Mouse (Mus musculus): ENCODE results near the gene Olfr1512. TPM values are rescaled to one million over a fixed set of nuclear protein-coding genes. Genes with fewer than 3 reads are reported as not detected.
"Not testable (repeated sequence)": the region's sequence is repeated elsewhere in the genome, so short reads cannot be mapped to it uniquely, and the experiment has no call there.

Olfr1512 gene
- not detected in 2 replicates for polyA plus RNA-seq (2015; fragmentation: Nextera tagmentation; extraction: Ambion mirVana)

DNA sequence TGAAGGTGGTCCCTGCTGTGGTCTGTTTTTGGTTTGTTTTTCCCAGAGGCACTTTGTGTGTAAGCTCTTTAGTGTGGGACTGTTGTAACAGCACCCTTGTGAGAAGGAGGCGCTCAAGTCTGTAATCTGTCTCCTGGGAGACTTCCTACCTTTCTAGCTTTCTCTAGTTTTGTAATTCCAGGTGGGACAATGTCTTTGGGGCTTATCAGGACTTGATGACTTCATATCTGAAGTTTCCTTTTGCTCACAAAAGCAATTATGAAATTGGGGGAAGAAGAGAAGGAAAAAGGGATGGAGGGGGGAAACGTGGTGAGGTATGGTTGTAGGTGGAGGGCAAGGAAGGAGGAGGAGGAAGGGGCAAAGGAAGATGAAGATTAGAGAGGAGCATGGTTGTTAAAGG lies at the start of gene Olfr1512:
Gene Olfr1512 (minus strand): TSS at position 101 of the 400 bp plus-strand sequence.
- Histone ChIP-seq H3K9ac (no peak within 1 kb of the TSS), H3K36me3 (ENCODE audit: poor library complexity, severe bottlenecking) (no peaks in the 10 kb centered on the region), H3K4me2 (no peak within 1 kb of the TSS), H3K9me3 (replicated peaks) (no peaks in the 10 kb centered on the region), H3K4me1 (no peaks in the 10 kb centered on the region), H3K4me3 (no peak within 1 kb of the TSS), H3K27me3 (no peaks in the 10 kb centered on the region), H3K27ac (no peak within 1 kb of the TSS)
- ATAC-seq: no peak
- 90% methylated on average over 2 of the region's 2 CpGs for WGBS

DNA sequence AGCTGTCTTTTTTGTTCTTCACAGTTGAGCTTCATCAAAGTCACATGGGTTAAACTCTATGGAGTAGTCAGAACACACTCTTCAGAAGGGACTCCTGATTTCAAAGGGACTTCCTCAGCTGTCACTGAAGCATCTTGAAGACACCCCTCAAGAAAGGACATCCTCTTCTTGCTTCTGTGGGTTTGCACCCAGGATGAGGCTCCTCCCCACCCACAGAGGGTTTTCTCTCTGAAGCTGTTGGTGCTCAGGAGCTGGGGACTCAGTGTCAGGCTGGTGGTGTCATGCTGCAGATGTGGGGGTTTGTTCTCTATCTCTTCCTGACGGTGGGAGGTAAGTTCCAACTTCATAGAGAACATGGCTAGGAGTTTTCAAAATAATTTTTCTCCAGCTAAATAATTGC lies 48.7 kb upstream of the Olfr1512 start:
- H3K4me2 ChIP-seq: no peak overlapping the region
- no peak overlapping the region for H3K4me3 ChIP-seq
- no peaks in the 10 kb centered on the region for H3K4me1 ChIP-seq
- no peaks in the 10 kb centered on the region for H3K9me3 ChIP-seq (replicated peaks)
- 100% methylated on average over 1 of the region's 1 CpGs for WGBS
- H3K36me3 ChIP-seq (ENCODE audit: poor library complexity, severe bottlenecking): no peaks in the 10 kb centered on the region
- no peaks in the 10 kb centered on the region for H3K27me3 ChIP-seq
- no peak for ATAC-seq
- no peak overlapping the region for H3K9ac ChIP-seq
- no peak overlapping the region for H3K27ac ChIP-seq

DNA sequence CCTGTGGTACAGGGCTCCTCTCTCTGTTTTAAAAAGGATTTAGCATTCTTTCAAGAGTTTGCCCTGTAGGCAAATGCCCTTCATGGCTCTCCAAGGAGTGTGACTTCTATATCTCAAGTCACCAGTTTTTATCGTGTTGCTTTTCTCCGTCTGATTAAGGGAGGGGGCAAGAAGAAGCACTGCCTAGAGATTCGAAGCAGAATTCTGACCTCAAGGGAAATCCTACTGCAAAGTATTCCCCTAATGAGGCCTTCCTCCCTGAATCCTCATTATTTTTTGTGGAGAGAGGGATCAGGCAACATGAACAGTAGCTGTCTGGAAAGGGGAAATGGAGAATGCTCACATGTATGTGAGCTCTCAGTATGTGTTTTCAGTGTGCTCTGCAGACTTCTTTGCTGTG lies 35.3 kb upstream of the Olfr1512 start, which contains the start of gene Olfr1510:
Gene Olfr1510 (minus strand): TSS at position 101 of the 400 bp plus-strand sequence.
- Histone ChIP-seq H3K9me3 (replicated peaks) (no peaks in the 10 kb centered on the region), H3K4me3 (no peak within 1 kb of the TSS), H3K4me1 (no peaks in the 10 kb centered on the region), H3K9ac (no peak within 1 kb of the TSS), H3K36me3 (ENCODE audit: poor library complexity, severe bottlenecking) (no peaks in the 10 kb centered on the region), H3K27ac (no peak within 1 kb of the TSS), H3K27me3 (no peaks in the 10 kb centered on the region), H3K4me2 (no peak within 1 kb of the TSS)
- ATAC-seq: no peak
- WGBS: 85% methylated on average over 3 of the region's 3 CpGs

DNA sequence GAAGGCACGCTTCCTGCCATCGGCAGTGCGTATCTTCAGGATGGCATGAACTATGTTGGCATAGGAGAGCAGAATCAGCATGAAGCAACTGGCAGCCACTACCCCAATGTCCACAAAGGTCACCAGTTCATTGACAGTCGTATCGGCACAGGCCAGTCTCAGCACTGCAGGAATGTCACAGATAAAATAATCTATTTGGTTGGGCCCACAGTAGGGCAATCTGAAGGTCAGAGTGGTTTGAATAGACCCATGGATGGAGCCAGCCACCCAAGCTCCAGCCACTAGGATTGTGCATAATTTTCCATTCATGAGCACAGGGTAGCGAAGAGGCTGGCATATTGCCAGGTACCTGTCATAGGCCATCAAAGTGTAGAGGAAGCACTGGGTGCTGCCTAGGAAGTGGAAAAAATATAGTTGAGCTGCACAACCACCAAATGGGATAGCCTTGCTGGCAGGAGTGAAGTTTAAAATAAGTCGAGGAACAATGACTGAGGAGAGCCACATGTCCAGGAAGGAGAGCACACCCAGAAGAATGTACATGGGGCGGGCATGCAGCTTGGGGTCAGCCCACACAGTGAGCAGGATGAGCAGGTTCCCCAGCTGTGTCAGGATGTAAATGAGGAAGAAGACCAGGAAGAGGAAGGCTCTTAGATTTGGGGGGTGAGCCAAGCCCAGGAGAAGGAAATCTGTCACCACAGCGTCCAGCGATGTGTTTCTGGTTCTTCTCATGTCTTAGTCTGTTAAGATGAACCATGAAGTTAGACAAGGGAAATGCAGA lies 31.4 kb upstream of the Olfr1512 start:
- ATAC-seq; H3K9me3 ChIP-seq (replicated peaks); H3K4me2 ChIP-seq; H3K4me1 ChIP-seq; H3K9ac ChIP-seq; H3K27ac ChIP-seq; H3K4me3 ChIP-seq; H3K36me3 ChIP-seq (ENCODE audit: poor library complexity, severe bottlenecking); H3K27me3 ChIP-seq: not testable (repeated sequence)
- 82% methylated on average over 8 of the region's 10 CpGs for WGBS

DNA sequence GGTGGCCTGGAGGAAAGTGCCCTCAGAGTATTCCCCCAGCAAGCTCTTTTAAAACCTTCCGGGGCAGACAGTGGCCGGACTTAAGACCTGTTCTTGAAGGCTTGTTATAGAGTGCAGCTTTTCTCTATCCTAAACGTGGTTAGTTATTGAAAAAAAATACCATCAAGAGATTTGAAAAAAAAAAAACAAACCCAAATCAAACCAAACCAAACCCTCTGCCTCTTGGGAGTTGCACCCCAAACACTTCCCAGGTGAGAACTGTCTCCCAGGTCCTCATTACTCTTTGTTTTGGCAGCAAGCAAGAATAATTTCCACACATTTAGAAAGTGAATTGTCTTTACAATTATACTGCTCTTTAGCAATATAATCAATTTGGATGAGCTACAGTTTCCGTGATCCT lies 18.3 kb upstream of the Olfr1512 start, which contains the start of gene Olfr1511:
Gene Olfr1511 (minus strand): TSS at position 101 of the 400 bp plus-strand sequence.
- no peak within 1 kb of the TSS for H3K4me2 ChIP-seq
- no peak within 1 kb of the TSS for H3K27ac ChIP-seq
- WGBS: 82% methylated on average over 4 of the region's 4 CpGs
- no peak within 1 kb of the TSS for H3K9ac ChIP-seq
- no peaks in the 10 kb centered on the region for H3K27me3 ChIP-seq
- no peak for ATAC-seq
- no peaks in the 10 kb centered on the region for H3K9me3 ChIP-seq (replicated peaks)
- H3K36me3 ChIP-seq (ENCODE audit: poor library complexity, severe bottlenecking): no peaks in the 10 kb centered on the region
- H3K4me3 ChIP-seq: no peak within 1 kb of the TSS
- no peaks in the 10 kb centered on the region for H3K4me1 ChIP-seq

DNA sequence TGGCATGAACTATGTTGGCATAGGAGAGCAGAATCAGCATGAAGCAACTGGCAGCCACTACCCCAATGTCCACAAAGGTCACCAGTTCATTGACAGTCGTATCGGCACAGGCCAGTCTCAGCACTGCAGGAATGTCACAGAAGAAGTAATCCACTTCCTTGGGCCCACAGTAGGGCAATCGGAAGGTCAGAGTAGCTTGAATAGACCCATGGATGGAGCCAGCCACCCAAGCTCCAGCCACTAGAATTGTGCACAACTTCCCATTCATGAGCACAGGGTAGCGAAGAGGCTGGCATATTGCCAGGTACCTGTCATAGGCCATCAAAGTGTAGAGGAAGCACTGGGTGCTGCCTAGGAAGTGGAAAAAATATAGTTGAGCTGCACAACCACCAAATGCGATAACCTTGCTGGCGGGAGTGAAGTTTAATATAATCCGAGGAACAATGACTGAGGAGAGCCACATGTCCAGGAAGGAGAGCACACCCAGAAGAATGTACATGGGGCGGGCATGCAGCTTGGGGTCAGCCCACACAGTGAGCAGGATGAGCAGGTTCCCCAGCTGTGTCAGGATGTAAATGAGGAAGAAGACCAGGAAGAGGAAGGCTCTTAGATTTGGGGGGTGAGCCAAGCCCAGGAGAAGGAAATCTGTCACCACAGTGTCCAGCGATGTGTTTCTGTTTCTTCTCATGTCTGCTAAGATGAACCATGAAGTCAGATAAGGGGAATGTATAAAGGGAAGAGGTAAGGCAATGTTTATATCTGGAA lies 11.3 kb upstream of the Olfr1512 start:
- H3K4me3 ChIP-seq; H3K9me3 ChIP-seq (replicated peaks); H3K36me3 ChIP-seq (ENCODE audit: poor library complexity, severe bottlenecking); H3K27me3 ChIP-seq; ATAC-seq; H3K4me2 ChIP-seq; H3K4me1 ChIP-seq; H3K27ac ChIP-seq; H3K9ac ChIP-seq: not testable (repeated sequence)
- WGBS: 89% methylated on average over 9 of the region's 9 CpGs

DNA sequence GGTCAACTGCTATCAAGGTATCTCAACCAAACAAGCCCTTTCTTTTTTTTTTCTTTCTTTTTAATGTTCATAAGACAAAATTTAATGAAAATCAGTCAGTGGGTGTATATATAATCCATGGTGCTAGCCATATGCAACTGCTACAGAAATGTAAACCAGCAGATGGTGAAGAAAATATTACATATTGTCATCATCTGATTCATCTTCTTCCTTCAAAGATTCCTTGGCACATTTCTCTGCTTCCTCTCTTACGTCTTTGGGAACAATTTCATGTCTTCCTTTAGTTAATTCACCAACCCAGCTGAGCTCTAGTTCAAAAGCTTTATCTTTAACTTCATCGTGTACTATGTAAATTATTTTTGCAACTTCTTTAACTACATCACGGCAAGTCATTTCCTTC lies 10.2 kb downstream of the Olfr1512 start:
- no peaks in the 10 kb centered on the region for H3K9me3 ChIP-seq (replicated peaks)
- H3K4me3 ChIP-seq: no peak overlapping the region
- H3K9ac ChIP-seq: no peak overlapping the region
- no peaks in the 10 kb centered on the region for H3K27me3 ChIP-seq
- no peaks in the 10 kb centered on the region for H3K4me1 ChIP-seq
- no peaks in the 10 kb centered on the region for H3K36me3 ChIP-seq (ENCODE audit: poor library complexity, severe bottlenecking)
- ATAC-seq: no peak
- H3K27ac ChIP-seq: no peak overlapping the region
- WGBS: 88% methylated on average over 3 of the region's 3 CpGs
- H3K4me2 ChIP-seq: no peak overlapping the region

DNA sequence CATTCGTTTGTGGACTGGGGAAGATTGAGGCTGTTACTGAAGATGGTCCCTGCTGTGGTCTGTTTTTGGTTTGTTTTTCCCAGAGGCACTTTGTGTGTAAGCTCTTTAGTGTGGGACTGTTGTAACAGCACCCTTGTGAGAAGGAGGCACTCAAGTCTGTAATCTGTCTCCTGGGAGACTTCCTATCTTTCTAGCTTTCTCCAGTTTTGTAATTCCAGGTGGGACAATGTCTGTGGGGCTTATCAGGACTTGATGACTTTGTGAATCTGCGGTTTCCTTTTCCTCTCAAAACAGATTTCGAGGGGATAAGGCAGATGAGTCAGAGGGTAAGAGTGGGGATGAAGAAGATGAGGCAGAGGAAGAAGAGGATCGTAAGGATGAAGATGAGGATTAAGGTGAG lies 22.7 kb downstream of the Olfr1512 start, which contains the start of gene Olfr1513:
Gene Olfr1513 (minus strand): TSS at position 101 of the 400 bp plus-strand sequence.
- H3K9ac ChIP-seq: no peak within 1 kb of the TSS
- no peaks in the 10 kb centered on the region for H3K27me3 ChIP-seq
- H3K36me3 ChIP-seq (ENCODE audit: poor library complexity, severe bottlenecking): no peaks in the 10 kb centered on the region
- no peaks in the 10 kb centered on the region for H3K4me1 ChIP-seq
- H3K27ac ChIP-seq: no peak within 1 kb of the TSS
- no peaks in the 10 kb centered on the region for H3K9me3 ChIP-seq (replicated peaks)
- WGBS: 86% methylated on average over 4 of the region's 4 CpGs
- ATAC-seq: no peak
- no peak within 1 kb of the TSS for H3K4me3 ChIP-seq
- no peak within 1 kb of the TSS for H3K4me2 ChIP-seq

DNA sequence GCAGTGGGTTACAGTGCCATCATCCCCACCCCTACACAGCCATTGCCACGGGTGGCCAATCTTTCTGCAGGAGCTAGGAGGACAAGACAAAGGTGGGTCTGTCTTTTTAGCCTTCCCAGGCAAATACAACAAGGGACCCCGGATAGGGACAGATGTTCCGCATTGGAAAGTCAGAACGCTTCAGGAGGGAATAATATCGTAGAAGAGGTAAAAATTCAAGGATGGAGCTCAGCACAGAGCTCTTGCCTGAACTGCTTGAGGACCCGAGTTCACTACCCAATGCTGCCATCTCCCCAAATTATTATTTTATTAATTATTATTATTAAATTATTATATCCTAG lies 39.5 kb downstream of the Olfr1512 start:
- Histone ChIP-seq H3K27ac (no peak overlapping the region), H3K4me2 (peak overlapping the region; percentile 54; the same call in 1 of the 2 replicates), H3K27me3 (no peaks in the 10 kb centered on the region), H3K9ac (no peak overlapping the region), H3K4me1 (no peaks in the 10 kb centered on the region), H3K9me3 (replicated peaks) (0 out of 2 replicates have a peak, but pooled peaks cover 2% of the 10 kb centered on the region), H3K36me3 (ENCODE audit: poor library complexity, severe bottlenecking) (no peaks in the 10 kb centered on the region), H3K4me3 (no peak overlapping the region)
- WGBS: 78% methylated on average over 6 of the region's 6 CpGs
- ATAC-seq: 0 out of 2 replicates have a peak, but pooled peaks have one; percentile 1

DNA sequence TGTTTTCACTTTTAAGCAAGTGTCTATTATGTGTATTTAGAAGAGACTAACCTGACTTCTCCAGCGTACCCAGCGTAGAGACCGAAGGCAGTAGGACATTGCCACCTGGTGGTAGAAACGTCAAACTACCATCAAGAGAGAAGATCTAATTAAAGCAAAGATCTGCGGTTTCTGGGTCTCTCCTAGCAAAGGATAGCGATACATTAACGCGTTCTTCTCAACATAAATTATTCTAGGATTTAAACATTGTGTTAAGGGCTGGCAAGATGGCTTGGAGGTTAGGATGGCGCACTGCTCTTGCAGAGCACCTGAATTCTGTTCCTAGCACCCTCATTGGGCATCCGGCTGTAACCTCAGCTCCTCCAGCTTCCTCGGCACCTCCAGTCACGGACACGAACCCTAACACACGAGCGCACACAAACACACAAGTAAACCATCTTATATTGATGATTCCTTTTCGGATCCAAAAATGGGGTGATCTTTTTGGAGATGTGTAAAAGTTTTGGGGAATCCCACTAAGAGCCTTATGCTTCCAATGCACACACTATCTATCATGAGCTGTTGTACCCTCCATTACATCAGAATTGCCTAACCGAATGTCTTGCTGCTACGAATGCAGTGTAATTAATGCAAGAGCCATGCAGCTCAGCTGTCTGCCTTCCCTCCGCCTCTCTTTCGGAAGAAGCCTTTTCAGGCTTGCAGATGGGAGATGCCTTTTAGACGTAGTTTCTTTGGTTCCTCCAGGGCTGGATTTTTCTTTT lies 40.0 kb downstream of the Olfr1512 start:
- Histone ChIP-seq H3K9ac (peak overlapping the region; percentile 53), H3K4me2 (peak overlapping the region; percentile 54)

DNA sequence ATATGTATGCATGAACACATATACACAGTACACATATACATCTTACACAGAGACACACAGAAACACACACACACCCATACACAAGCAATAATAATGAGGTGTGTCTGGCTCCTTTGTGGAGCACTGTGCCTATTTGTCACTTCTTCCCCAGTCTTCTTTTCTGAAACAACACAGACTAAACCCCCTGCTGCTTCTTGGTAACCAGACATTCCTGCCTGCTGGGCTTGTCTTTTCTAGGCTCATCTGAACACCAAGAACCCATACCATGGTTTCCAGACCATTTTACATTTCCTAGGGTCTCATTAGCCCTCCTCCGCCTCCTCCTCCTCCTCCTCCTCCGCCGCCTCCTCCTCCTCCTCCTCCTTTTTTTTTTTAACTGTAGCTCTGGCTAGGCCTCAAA lies 46.8 kb downstream of the Olfr1512 start:
- 25% methylated on average over 1 of the region's 3 CpGs for WGBS
- Histone ChIP-seq H3K4me2 (no peak overlapping the region), H3K9ac (no peak overlapping the region), H3K4me1 (peaks cover 39% of the 10 kb centered on the region), H3K27me3 (no peaks in the 10 kb centered on the region), H3K4me3 (no peak overlapping the region), H3K36me3 (ENCODE audit: poor library complexity, severe bottlenecking) (no peaks in the 10 kb centered on the region), H3K27ac (peak overlapping the region; percentile 65; the same call in 1 of the 2 replicates), H3K9me3 (replicated peaks) (no peaks in the 10 kb centered on the region)
- no peak for ATAC-seq

More for the DNA sequence above, 40.0 kb downstream of the Olfr1512 start:
- no peaks in the 10 kb centered on the region for H3K9me3 ChIP-seq (replicated peaks)
- H3K4me1 ChIP-seq: no peaks in the 10 kb centered on the region
- ATAC-seq: peak; percentile 80
- WGBS: 31% methylated on average over 21 of the region's 21 CpGs
- H3K27ac ChIP-seq: no peak overlapping the region
- H3K27me3 ChIP-seq: no peaks in the 10 kb centered on the region
- H3K36me3 ChIP-seq (ENCODE audit: poor library complexity, severe bottlenecking): no peaks in the 10 kb centered on the region
- peak overlapping the region; percentile 28 for H3K4me3 ChIP-seq

All from forebrain, embryonic 13.5 days (tissue).